Mouse (Mus musculus): ENCODE results near the gene Pde3a. TPM values are rescaled to one million over a fixed set of nuclear protein-coding genes. Genes with fewer than 3 reads are reported as not detected.

Gene Pde3a
- total RNA-seq, 2 experiments from 2014 or later: 2.5 TPM

- no peak for DNase-seq (ENCODE audit: low spot score in 2 of 2)
- intact Hi-C loops (cut with DNase I): no loop called here
Measured at GRCm38 (mm10) chr6:141543344-141543743, 294.3 kb downstream of the Pde3a start.
